Mouse (Mus musculus): ENCODE data around the gene Lyl1.
"Not testable (repeated sequence)": the region's sequence is repeated elsewhere in the genome, so short reads cannot be mapped to it uniquely, and the experiment has no call there.

Lyl1 gene

DNA sequence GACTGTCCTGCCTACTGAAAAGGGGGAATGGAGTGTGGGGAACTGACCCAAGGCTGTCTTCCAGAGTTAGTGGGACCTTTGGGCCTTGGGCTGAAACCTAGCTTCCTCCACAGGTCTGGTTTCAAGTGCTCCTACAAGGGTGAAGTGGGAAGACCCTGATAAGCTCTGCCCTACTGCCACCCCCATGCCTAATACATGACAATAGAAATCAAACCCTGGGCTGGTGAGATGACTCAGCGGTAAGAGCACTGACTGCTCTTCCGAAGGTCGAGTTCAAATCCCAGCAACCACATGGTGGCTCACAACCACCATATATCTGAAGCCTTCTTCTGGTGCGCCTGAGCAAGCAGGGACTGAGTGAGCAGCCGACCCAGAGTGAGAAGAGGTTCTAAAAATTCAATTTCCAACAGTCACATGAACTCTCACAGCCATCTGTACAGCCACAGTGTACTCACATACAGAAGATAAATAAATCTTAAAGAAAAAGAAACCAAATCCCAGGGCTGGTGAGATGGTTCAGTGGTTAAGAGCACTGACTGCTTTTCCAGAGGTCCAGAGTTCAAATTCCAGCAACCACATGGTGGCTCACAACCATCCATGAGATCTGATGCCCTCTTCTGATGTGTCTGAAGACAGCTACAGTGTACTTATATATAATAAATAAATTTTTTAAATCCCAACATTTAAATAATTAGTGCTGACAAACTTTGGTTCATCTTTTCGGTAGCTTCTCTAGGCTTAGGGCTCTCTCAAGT is 32.3 kb upstream of the Lyl1 start:
- DNase-seq: no peak

GRCm38 (mm10) chr8:84670295-84671006 is 30.8 kb upstream of the Lyl1 start:
- not testable (repeated sequence) for DNase-seq

DNA sequence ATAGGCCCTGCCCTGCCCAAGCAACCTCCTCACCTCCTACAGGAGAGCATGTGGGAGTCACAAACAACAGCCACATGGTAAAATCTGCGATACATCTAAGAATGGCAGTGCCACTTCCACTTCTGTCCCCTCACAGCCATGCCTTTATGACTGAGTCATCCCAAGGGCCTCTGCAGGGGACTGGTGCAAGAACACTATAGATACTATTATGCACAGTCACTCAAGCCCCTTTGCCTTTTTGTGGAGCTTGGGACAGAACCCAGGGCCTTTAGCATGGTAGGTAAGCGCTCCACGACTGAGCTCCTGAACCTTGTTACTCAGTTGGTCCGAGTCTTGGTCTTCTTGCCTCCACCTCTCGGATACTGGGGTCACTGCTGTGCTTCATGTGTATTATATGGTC is 24.0 kb upstream of the Lyl1 start:
- DNase-seq: no peak

DNA sequence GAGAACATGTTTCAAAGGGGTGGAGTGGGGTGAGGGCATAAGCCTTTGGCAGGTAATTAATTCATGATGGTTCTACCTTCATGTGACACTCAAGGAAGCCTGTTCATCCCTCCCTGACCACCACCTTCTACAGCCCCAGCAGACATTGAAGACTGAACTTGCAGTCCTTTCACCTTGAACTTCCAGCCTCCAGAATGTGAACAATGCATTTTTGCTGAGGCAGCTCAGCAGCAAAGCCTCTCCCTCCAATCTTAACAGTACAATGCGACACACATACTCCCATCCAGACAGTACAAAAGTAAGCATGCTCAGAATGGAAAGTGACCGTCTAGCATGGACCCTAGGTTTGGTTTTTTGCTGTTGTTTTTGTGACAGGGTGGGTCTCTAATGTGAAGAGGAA is 19.8 kb upstream of the Lyl1 start:
- no peak for DNase-seq

GRCm38 (mm10) chr8:84682257-84682656 is 19.0 kb upstream of the Lyl1 start:
- DNase-seq: no peak

GRCm38 (mm10) chr8:84684537-84684936 is 16.7 kb upstream of the Lyl1 start:
- no peak for DNase-seq

DNA sequence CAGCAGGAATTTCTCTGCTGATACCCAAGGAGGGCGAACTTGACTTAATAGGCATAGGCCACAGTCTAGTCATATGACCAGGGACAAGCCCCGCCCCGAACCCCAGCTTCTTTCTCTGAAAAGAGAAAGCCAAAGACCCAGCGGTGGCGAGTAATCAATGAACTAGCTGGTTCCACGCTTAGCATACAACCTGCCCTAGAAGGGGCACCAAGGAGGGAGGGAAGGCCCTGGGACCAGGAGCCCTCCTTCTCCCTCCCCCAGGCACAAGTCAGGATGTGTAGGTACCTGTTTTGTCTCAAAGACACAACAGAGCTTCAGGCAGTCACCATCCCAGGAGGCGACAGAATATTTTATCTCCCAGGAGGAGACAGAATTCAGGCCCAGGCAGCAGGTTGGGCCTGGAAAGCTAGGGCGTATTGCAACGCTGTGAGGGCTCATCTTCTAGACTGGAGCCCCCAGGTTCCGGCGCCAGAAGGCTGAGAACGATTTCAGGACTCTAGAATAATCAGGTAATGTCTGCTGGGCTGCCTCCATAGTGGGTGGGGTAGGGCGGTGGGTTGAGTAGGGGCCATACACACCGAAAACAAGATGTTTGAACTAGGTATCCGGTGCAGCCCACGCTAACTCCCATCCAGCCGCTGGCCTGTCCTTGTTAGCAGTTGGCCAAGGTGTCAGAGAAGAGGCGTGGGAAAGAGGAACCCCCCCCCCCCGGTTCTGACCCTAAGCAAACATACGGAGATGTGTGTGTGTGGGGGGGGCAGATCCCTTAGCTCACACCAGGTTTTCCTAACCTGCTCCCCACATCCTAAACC is 14.9 kb upstream of the Lyl1 start, which contains the start of gene Trmt1:
TSS of gene Trmt1 (plus strand) at position 117 of the 812 bp plus-strand sequence.
- no peak for DNase-seq

GRCm38 (mm10) chr8:84687003-84687704 is 14.1 kb upstream of the Lyl1 start:
- no peak for DNase-seq

DNA sequence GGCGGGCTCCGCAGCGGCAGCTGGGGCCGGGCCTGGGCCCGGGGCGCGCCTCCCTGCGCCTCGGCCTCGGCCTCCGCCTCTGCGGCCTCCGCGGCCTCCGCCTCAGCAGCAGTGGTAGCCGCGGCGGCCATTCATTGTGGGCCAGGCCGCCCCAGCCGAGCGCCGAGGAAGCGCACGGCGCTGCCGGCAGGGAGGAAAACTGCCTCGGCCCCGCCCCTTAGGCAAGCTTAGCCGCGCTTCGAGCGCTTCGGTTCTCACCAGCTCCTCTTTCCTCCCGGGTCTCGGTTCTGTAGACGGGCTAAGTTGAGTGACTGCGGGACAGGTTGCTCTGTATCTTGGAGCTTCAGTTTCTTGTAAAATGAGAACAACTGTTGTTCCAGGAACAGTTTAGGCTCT is 13.6 kb upstream of the Lyl1 start, which contains the start of gene Nacc1:
TSS of gene Nacc1 (minus strand) at position 158 of the 396 bp plus-strand sequence.
- DNase-seq: peak; percentile 83

DNA sequence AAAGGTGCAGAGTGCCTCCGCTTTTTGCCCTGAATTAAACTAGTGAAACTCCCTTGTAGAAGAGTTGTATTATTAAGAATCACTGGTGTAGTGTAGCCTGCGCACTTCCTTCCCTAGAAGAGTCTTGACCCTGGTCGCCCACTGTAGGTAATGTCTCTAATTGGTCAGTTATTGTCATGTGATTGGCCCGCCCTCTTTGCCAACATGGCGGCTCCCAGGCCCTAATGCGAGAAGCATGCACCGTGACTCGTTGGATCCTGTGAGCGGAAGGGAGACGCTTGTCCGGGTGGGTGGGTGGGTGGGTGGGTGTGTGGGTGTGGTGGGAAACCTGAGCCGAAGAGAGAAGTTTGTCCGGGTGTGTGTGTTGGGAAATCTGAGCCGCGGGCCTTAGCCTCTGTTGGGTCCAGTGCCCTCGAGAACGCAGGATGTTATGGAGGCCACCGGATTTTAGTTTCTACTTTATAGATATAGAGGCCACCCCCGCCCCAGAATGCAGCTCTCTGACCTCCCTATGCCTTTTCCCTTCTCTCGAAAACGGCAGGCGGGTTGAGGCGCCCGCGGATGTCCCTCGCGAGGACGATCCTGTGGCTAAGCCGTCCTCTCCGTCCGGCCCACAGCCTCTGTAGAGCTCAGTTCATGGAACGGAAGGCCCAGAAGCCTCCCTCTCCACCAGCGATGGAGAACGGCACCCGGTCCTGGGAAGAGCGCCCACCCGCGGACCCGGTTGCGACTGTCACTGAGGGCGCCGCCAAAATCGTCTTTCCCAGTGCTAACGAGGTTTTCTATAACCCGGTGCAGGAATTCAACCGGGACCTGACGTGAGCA is 12.0 kb upstream of the Lyl1 start:
- peak; percentile 91 for DNase-seq

- no peak for DNase-seq
These were observed 7.9 kb upstream of the Lyl1 start for GRCm38 (mm10) chr8:84693332-84693731.

- no peak for DNase-seq
These were observed 6.1 kb upstream of the Lyl1 start for GRCm38 (mm10) chr8:84695140-84695539.

- DNase-seq: no peak
These were observed 3.8 kb upstream of the Lyl1 start for GRCm38 (mm10) chr8:84697166-84698130.

DNA sequence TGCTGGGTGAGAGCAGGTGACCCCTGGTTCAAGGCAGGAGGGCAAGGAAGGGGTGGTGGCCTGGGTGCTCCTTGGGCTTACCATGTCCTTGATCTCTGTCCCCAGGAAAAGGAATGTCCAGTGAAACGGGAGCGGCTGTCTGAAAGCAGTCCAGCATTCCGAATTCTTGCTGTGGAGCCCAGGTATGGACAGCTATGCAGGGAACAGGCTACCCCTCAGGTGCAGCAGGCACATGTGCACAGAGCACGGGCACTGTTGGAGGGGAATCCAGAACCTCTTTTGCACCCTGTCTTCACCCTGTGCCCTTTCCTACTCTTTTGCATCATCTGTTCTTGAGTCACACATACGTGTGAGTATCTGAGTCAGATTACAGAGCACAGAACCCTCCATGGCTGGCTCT is 3.0 kb upstream of the Lyl1 start:
- DNase-seq: no peak

GRCm38 (mm10) chr8:84698929-84699401 is 2.3 kb upstream of the Lyl1 start:
- DNase-seq: peak; percentile 32

GRCm38 (mm10) chr8:84699861-84700322 is 1.4 kb upstream of the Lyl1 start:
- peak; percentile 52 for DNase-seq

- no peak for DNase-seq
These were observed 731 bp upstream of the Lyl1 start for GRCm38 (mm10) chr8:84700526-84700925.

GRCm38 (mm10) chr8:84702561-84702960 is 1.3 kb downstream of the Lyl1 start:
- peak; percentile 17 for DNase-seq

DNA sequence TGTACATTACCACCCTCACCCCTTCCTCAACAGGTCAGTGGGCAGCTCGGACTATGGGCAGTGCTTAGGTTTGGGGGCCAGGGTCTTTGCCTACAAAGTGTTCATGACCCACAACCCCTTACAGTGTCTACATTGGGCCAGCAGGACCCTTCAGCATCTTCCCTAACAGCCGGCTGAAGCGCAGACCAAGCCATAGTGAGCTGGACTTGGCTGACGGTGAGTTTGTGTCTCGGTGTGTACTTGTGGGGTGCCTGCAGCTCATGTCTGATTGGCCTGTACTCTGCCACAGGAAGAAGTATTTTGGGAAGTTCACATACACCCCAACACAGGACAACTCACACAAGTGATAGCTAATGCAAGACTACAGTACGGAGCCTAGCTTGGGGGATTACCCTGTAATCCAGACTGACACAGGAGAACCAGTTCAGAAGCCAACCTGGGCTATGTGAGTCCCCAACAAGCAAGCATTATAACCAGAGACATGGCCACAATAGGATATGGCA is 1.8 kb downstream of the Lyl1 start:
- no peak for DNase-seq

Measured in cerebellum, adult 8-10 months (tissue).